Mouse (Mus musculus): ENCODE data around the gene Nrxn2.

DNA sequence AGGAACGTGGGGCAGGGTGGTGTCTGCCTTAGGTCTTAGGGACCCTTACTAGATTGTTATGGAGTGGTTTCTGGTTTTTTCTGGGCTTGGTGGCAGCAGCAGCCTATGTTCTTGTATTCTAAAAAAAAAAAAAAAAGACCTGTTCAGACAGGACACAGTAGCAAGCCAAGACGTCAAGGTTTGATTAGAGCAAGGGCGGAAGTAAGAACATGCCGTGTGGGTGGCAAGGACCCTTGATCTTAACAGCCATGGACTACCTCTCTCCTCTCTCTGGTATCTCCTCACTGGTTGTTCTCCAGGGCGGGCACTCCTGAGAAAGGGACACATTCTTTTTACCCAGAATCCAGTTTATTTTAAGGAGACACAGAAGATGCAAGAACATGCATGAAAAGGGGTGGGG lies 134.6 kb downstream of the Nrxn2 start:
- no peak for TF ChIP-seq CTCF (IDR thresholded peaks at IDR 0.05; ENCODE audit: extremely low read depth, insufficient read depth, insufficient read length, insufficient replicate concordance)
- TF ChIP-seq POLR2A (IDR thresholded peaks at IDR 0.05; ENCODE audit: low read depth, low read length) = no peak
